Mouse (Mus musculus) erythroblast, adult 5-6 weeks (primary cell): ENCODE measurements at regions not wholly inside any gene's neighbourhood (a gene's known extent, or its start where the extent isn't known, plus 50 kb on each side); places are given as distances from the start of the nearest gene placed in this dataset.

Experiments
- ATAC-seq: replicated peaks from 2 replicates; pipeline ENCODE4 v1.8.0; 2016; ENCODE audit warnings: moderate number of reproducible peaks, mild to moderate bottlenecking, moderate TSS enrichment, inconsistent platforms; ENCODE audit not compliant: poor library complexity, low FRiP score, severe bottlenecking

DNA sequence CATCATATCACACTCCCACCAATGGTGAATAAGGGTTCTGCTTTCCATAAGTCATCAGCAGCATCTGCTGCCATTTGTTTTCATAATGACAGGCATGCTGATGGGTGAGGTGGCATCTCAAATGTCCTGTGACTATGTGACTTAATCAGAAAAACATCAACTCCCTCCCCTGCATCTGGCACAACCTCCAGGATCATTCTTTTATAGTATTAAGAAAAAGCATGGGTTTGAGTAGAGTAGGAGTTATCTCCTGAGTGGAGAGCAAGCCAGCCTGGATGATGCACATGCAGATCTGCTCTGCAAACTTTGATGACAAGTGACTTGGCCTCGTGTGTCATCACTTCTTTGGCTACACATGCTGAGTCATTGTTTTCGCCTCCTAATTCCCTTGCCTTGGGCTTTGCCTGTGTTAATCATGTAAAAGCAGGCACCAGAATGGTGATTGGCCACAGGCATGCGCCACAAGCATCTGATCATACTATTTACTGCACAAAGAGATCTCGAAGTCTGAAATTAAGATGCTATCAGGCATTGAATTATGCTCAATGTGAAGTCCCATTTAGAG, 335.9 kb downstream of the Rnf144a start:
- no peak for ATAC-seq

DNA sequence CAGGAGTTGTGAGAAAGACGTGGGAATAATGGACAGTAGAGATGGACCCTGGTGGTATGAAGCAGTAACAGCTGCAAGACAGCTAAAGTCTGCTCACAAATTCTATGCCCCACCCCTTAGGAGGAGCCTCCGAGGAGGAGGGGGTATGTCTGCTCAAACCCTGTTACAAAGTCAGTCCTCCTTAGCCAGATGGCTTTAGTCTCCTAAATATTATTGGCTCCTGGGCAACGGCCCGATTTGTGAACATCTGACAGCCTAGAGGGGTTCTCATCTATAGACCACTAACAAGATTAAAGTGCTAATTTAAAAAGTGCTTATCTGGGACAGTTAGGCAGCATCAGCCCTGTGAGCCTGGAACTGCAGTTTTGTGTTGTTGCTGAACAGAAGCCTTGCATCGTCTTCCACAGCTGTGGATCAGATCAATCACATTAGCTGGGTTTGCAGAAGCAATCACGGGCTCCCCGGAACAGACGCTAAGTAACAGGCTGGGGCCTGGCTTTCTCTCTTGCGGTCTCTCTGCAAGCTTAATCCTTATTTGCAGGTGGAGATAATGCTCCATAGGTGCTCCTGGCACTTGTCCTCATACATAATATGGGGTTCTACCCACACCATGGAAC, 339.3 kb downstream of the Rnf144a start:
- no peak for ATAC-seq

DNA sequence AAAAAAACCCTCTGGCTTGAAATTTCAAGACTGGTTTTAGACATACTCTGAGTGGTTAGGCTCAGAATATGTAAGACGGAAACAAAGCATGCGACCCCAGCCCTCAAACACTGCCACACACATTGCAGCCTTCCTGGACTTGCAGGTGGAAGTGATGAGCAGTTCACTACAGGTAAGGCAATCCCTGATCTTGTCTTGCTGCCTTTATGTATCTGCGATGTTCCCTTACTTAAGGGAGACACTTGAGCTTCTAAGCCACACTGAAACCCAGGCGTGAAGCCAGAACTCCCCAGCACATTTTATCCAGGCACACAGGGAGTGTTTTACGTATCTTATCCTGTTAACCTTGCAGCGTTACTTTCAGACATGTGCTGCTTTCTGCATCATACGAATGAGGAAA, 342.9 kb downstream of the Rnf144a start:
- ATAC-seq = no peak

DNA sequence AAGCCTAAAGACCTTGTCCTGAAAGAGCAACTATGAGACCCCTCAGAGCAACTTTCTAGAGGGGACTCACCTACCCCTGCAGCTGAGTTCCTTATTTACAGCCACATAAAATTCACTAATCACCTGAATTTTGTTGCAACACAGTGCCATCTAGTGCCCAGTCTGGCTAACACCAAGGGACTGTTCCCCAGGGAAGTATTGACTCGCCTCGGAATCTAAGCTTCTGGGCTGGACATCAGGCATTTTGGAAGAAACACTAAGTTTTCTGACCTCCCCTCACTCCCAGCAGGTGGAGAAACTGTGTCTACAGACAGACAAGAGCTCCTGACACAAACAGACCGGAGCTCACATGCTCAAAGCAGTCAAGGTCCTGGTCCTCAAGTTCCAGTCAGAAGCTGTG, 343.4 kb downstream of the Rnf144a start:
- ATAC-seq = no peak

DNA sequence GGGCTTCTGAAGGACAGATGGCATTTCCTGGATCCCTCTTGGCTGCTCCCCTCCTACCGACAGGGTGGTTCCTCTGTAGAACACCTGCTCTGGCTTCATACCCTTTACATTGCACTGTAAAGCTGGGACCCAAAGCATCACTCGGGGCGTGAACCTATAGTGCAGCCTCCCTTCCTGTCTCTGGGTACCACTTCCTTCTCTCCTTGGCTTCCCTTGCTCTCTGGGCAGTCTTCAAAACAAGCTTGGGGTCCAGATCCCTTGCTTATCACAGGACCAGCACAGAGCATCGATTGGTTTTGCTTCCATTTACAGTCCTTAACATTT, 346.4 kb downstream of the Rnf144a start:
- no peak for ATAC-seq

DNA sequence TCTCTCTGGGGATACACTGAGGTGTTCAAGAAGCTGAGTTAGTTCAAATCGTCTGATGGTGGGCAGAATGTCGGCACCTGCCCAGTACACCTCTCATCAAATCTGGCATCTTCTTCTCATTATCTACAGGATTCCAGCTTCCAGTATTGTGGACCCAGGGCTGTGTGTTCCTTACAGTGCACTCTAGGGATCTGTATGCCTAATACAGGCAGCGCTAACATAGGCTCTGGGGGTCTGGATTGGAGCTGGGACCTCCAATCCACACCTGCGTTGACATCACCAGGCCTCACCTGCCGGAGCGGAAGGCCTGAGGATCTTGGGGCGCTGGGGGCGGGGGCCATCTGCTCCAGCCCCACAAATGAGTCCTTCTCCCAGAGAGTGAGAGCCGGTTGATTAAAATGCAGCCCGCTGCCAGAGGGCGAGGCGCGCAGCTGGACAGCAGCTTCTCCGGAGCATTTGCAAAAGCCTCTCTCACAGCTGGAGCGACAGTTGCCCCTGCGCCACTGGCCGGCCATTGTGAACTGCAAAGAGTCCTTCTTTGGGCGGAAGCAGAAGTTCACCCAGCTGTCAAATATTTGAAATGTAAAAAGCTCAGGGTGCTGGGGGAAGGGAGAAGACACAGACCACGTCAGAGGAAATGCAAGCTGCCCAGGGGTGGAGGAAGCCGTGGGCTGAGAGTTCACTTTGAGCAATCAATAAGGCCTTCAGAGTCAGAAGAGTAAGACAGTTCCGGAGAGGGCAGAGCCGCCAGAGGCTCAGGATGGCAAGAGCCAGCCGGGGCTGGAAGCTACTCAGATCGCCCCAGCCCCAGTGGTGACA, 347.0 kb downstream of the Rnf144a start:
- no peak for ATAC-seq

DNA sequence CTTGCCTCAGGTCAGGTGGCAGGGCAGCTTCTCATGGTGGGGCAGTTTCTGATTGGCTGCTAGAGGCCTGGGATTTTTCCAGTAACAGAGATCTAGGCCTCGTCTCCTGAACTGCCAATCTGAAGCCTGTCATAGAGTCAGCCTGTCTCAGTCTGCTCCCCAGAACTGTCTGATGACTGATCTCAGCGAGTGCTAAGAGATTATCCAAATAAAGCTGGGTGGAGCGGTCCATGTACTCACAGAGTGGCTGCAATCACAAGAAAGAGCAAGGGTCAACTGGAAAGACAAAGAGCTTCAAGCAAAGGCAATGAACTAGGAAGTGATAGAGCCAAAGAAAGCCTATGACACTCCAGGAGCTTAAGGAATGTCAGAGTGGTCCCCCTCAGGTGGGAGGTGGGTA, 354.7 kb downstream of the Rnf144a start:
- ATAC-seq = no peak

DNA sequence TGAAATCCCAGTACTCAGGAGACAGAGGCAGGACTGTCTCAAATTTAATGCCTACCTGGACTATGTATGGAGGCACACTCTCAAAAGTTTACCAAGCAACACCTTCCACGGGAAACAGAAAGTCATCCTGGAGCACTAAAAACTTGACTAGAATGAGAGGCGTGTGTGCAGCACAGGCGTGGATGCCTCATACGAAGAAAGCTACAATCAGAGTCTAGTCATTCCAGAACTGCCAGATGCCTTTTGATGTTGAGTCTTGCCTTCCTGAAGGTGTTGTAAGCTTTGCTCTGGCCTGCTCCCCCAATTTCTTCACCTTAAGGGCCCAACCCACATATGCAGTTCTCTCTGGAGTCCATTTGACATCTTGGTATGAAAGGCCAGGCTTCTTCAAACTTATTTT, 356.0 kb downstream of the Rnf144a start:
- ATAC-seq = no peak

DNA sequence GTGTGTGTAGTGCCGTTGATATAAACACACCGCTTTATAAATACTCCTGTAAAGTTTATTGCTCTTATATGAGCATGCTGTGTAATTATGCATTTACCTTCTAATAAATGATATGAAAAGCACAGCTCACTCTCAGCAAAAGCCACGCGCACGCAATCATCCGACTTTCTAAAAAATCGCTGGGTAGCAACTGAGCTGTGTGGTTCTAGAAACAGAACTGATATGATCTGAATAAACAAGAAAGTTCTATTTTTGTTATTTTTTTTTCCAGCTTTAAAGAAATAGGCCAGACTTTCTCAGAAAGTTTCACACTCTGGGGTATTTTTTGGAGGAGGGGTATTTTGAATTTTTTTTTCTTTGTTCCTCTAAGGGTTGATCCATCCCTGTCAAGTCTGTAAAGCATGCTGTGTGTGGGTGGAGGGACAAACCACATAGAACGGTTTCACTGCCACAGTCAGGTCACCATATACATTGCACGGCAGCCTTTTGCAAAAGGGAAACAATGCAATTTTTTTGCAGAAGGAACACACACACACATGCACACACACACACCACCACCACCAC, 357.5 kb downstream of the Rnf144a start:
- no peak for ATAC-seq

DNA sequence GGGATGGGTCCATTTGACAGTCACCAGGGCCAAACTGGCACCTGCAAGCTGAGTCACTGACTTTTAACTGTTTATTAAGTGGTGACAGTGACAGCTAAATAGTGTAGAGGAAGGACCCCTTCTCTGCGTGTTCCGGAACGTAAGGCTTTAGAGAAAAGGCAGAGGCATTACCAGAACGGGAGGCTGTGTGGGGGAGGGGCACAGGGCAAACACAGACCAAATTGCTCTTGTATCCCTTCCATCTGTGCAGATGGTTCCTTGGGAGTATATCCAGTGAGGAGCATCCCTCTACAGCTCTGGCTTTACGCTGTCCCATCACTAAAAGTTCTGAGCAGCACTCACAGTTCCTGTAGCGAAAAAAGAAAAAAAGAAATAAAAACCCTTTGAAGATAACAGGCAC, 368.1 kb downstream of the Rnf144a start:
- no peak for ATAC-seq

DNA sequence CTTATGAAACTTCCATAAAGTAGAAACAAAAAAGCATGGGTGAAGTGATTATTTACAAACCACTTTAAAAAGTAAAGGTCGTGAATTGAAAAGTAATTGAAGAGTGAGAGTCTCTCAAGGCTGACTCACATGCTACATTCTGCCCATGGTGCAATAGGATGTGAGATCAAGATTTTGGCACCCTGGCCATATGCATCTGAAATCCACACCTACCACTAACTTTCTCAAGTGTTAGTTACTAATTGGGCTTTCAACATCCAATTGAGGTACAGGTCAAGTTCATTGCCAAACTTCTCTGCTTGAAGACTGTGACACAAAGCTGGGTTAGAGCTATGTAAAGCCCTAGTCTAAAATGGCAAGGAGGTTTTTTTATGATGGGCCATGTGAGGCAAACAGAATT, 369.7 kb downstream of the Rnf144a start:
- ATAC-seq = no peak

DNA sequence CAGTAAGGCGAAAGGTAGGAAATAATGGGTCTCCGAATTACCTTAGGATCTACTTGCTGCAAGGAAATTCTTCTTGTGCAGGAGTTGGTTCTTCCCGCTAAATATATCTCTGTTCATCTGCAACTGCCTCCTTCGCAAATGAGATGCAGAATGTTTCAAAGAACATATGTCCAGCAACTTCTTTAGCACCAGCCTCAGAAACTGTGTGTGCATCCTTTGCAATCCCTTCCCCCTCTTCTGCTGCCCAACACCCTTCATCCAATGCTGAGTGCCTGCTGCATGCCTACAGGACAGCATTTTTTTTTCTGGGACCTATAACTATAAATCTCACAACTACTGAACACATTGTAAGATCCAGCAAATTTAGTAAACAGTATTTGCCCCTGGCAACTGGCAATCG, 402.1 kb downstream of the Rnf144a start:
- ATAC-seq = no peak

DNA sequence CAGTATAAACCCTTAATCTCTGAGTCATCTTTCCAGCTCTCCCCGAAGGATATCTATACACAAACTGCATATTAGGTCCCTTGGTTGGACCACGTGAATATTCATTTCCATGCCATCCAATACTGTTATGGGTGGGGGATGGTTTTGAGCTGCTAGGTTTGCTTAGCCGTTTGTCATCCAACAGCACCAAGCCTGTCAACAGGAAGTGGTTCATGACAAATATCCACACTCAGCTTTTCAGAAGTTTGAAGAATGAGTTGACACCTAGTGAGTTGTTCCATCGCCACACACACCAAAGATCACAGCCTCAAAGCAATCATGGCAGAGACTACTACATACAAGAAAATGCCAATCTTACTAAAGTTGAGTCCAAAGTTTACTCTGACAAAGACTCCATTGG, 421.0 kb downstream of the Rnf144a start:
- ATAC-seq = no peak

DNA sequence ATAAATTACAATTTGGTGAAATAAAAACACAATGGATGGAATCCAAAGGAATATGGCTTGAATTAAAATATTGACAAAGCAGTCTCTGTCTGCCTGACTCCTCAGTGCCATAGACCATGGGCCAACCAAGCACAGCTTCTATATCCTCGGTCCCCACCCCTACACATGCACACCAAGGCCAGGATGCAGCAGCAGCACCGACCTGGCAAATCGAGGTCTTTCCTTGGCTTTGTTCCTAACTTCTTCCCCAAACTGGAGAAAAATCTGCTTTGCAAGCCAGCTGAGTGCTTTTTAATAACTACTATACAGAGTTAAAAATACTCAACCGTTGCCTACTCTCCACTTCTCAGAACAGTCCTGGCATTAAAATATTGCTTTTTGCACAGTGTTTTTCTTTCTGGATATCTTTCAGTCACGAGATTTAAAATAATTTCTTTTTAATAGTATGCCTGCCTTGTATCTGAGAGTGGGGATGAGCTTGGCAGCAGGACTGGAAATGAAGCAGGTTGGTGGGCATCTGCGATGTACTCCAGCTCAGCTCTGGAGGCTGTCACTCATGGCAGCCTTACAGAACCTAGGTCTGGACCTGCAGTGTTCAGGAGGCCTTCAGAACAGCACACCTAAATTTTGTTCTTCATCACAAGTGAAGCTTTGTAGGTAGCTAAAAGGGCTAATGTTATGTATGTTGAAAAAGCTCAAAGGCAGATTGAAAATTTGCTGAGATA, 423.1 kb downstream of the Rnf144a start:
- no peak for ATAC-seq

DNA sequence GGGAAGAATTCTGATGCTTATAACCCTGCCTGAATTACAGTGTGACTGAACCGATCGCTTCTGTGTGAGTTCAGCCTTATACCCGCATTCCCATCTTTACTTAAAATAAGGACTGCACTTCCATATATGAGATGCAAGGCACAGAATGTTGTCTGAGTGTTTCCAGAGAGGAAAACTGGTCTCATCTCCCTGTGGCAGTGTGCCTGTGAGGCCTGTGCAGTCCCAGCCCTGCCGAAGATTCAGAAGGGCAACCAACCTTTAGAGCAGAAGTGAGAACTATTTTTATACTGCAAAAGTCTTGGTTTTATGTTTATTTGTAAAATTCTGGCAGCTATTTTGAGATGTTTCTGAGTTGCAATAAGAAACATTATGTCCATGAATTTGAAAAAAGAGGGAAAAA, 432.5 kb downstream of the Rnf144a start:
- no peak for ATAC-seq

DNA sequence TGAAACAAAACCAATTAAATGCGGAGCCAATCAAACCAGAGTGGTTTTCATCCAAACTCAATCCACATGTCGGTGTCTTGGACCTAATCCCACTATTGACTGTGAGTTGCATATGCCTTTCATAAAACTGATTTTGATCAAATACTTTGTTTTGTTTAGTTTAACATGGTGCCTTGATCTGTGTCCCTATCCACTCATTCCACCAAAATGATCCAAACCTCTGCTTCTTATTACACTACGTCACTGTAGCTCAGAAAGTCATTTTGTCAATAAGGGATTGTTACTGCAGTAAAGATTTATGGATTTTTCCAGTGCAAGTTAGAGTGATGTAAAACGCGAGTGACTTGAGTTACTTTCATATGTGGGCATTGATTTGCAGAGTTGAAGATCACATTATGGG, 436.7 kb downstream of the Rnf144a start:
- no peak for ATAC-seq

DNA sequence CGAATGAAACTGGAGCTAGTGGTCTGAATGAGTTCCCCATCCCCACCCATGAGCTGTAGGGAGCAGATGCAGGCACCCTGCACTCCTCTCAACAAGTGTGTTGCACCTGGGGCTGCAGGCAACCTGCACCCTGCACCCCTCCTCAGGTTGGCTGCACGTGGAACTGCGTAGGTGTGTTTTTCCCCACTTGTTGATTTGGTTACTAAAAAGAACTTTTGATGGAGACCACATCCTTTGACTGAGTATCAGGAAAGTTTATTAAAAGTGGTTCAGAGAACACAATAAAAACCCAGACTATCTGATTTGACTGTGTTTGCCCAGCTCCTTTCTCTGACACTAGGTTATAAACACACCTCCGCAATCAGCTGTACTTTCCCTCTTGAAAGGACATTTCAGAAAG, 456.5 kb downstream of the Rnf144a start:
- no peak for ATAC-seq

DNA sequence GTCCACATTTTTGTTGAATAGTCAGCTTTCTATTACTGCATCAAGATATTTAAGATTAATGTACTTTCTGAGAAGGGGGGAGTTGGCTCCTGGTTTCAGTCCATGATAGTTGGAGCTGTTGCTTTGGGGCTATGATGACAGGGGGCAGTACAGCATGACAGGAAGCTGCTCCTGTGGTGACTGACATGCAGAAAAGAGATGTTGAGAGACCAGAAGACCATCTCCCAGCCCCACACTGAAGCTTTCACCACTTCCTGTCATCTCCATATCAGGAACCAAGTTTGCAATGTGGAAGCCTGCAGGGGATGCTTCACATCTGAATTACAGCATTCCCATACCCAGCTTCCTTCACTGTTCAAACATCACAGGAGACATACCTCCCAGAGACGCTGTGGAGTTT, 457.5 kb downstream of the Rnf144a start:
- no peak for ATAC-seq

DNA sequence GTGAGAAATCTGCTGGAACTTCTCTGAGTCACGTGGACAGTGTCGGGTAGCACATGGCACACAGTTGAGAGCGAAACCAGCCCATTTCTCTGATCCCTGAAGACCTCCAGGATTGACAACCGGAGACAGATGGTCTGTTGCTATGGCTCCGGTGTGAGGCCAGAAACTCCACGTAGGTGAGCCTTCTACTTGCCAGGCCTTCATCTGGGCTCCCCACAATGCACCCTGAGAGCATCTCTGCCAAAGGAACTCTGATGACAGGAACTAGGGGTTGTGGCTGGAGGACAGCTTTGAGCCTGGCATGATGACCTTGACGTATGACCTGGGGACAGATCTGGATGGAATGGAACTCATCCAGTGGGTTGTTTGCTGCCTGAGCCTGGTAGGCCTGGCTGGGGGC, 467.9 kb downstream of the Rnf144a start:
- ATAC-seq = no peak

DNA sequence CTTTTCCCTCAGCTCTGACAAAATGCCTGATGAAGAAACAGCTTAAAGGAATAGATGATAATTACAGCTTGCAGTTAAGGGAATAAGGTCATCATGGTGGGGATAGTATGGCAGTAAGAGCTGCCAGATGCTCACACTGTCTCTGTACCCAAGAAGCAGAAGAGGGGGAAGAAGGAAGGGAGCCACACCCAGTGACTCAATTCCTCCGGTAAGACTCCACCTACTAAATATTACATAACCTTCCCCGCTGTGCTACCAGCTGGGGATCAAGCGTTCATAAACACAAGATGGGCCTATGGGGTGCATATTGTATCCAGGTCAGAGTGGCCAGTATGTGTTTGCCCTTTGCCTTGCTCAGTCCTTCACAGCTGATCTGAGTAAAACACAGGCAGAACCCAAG, 468.9 kb downstream of the Rnf144a start:
- ATAC-seq = no peak

DNA sequence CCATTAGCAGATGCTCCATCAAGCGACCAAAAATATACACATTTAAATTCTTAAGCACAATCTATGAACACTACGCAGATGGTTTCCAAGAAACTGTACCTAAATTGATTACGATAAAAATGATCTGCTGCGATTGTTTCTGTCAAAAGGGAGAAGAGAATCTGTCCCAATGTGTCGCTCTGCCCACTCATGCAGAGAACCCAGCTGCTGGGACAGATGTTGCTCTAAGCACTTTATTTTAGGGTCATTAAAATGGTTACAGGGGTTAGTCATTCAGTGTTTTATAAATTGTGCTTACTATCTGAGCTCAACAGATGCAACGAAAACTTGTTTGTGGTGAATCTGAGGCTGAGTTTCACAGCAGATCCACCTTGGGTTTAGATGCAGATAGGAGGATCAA, 476.2 kb downstream of the Rnf144a start:
- ATAC-seq = no peak
